Mouse (Mus musculus) intestine, embryonic 16.5 days (tissue): ENCODE results near the gene Dnajc4. TPM values are rescaled to one million over a fixed set of nuclear protein-coding genes. Genes with fewer than 3 reads are reported as not detected.
A peak's percentile ranks its signal among the peaks of the same experiment; 100 is the strongest.

Source experiments
- ATAC-seq: fragments of 200-750 bp; cut with Nextera tagmentation; 2 replicates; pipeline ENCODE4 v1.8.0; 2017; ENCODE audit warnings: moderate TSS enrichment, moderate library complexity
- H3K27ac ChIP-seq: fragments of 300-500 bp; sonication (generic); 2 replicates; pipeline ENCODE4 v1.5.1; 2014; ENCODE audit warnings: mild to moderate bottlenecking, low read length
- H3K27me3 ChIP-seq: fragments of 300-500 bp; sonication (generic); replicated peaks from 2 replicates; pipeline ENCODE4 v1.6.1; 2014; ENCODE audit warnings: low read length, control low read depth, mixed read lengths; ENCODE audit not compliant: control insufficient read depth, insufficient read depth
- H3K36me3 ChIP-seq: fragments of 300-500 bp; sonication (generic); 2 replicates; pipeline ENCODE4 v1.6.1; 2014; ENCODE audit warnings: low read length, control low read depth; ENCODE audit not compliant: control insufficient read depth, insufficient read depth
- H3K4me1 ChIP-seq: fragments of 300-500 bp; sonication (generic); 2 replicates; pipeline ENCODE4 v1.6.1; 2014; ENCODE audit warnings: low read length, control low read depth, mixed read lengths; ENCODE audit not compliant: control insufficient read depth, insufficient read depth
- H3K4me2 ChIP-seq: fragments of 300-500 bp; sonication (generic); 2 replicates; pipeline ENCODE4 v1.6.1; 2014; ENCODE audit warnings: low read depth, low read length, control low read depth
- H3K4me3 ChIP-seq: fragments of 300-500 bp; sonication (generic); 2 replicates; pipeline ENCODE4 v1.5.1; 2014; ENCODE audit warnings: mild to moderate bottlenecking, low read length
- H3K9ac ChIP-seq: fragments of 300-500 bp; sonication (generic); 2 replicates; pipeline ENCODE4 v1.6.1; 2014; ENCODE audit warnings: low read depth, low read length
- H3K9me3 ChIP-seq: fragments of 300-500 bp; sonication (generic); 2 replicates; pipeline ENCODE4 v1.6.1; 2016; ENCODE audit warnings: low read length, control low read depth; ENCODE audit not compliant: control insufficient read depth
- WGBS: fragments of 180-500 bp; shearing (Covaris S2); extraction: QIAGEN DNeasy Blood & Tissue Kit; methylation state at CpG from one replicate; pipeline ENCODE4 v1.1.7; 2014; 5-methylcytosine and 5-hydroxymethylcytosine counted together
- polyA plus RNA-seq: library from polyadenylated mRNA; unstranded; fragments of >200 nt; fragmentation: Nextera tagmentation; extraction: Ambion mirVana; gene quantifications from 2 replicates; pipeline ENCODE4 v1.2.1, GENCODE M21; 2015

The Dnajc4 gene
- polyA plus RNA-seq, 1 experiment from 2014 or later, result 29.5 TPM

DNA sequence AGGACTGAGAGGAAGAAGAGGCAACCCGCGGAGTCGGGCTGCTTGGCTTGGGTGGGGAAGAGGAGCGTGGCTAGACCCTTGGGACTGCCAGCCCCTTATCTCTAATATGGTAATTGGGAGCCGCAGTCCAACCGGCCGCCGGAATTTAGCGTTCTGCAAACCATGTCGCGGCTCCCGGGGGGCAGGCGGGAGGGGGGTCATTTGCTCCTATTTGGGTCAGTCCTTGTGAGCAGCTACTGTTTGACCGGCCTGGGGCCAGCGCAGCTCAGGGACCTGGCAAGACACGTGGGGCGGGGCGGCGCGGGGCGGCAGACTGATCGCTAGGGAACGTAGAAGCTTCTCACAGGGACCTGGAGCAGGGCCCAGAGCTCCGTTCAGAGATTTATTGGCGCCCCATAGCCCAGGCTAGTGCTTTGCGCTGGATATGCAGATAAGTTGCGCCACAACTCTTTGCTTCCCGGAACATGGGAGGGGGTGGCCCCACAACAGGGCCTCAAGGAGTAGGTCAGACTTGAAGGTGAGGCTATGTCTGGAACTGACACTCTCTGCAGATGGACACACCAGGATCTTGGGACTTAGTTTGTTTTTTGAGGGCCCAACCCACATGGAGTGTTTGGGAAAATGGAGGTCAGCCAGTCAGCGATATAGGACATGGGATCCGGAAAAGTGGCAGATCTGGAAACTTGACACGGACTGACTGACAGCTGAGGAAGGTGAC, 40.2 kb downstream of the Dnajc4 start:
- H3K4me1 ChIP-seq, result peaks cover 50% of the 10 kb centered on the region
- no peaks in the 10 kb centered on the region for H3K9me3 ChIP-seq
- H3K9ac ChIP-seq, result peak overlapping the region; percentile 75
- ATAC-seq, result peak; percentile 72
- H3K4me2 ChIP-seq, result peak overlapping the region; percentile 80
- H3K36me3 ChIP-seq, result peaks cover 24% of the 10 kb centered on the region
- H3K27ac ChIP-seq, result peak overlapping the region; percentile 98
- H3K4me3 ChIP-seq, result peak overlapping the region; percentile 67
- H3K27me3 ChIP-seq, result no peaks in the 10 kb centered on the region
- WGBS, result under 1% methylated on average over 31 of the region's 31 CpGs

DNA sequence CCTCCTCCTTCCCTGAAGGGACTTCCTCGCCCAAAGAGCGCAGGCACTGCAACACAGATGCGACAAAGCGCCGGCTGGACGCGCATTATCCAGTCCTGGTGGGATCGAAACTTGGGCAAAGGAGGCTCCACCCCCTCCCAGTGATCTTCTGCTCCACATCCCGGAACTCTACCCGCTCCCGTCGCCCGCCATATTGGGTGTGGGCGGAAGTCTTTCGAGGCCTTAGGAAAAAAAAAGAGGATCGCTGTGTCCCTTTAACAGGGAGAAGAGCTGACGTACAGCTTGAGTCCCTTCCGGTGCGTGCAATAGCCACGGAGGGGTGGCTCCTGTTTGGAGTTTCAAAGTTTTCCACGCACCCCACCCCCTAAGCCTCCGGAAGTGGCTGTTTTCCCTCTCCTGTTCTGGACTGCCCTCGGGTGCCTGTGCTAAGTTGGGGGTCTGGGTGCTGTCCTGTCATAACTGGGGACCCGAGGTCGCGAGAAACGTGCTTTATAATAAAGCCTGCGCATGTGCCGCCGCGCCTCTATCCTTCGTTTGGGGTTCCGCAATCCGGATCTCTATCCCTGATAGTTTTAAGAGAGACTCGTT, 40.9 kb downstream of the Dnajc4 start:
- no peaks in the 10 kb centered on the region for H3K9me3 ChIP-seq
- peak overlapping the region; percentile 80 for H3K4me2 ChIP-seq
- H3K27me3 ChIP-seq, result no peaks in the 10 kb centered on the region
- ATAC-seq, result peak; percentile 74
- peak overlapping the region; percentile 67 for H3K4me3 ChIP-seq
- H3K36me3 ChIP-seq, result peaks cover 19% of the 10 kb centered on the region
- H3K27ac ChIP-seq, result peak overlapping the region; percentile 98
- H3K9ac ChIP-seq, result peak overlapping the region; percentile 75
- WGBS, result under 1% methylated on average over 35 of the region's 35 CpGs
- peaks cover 57% of the 10 kb centered on the region for H3K4me1 ChIP-seq

DNA sequence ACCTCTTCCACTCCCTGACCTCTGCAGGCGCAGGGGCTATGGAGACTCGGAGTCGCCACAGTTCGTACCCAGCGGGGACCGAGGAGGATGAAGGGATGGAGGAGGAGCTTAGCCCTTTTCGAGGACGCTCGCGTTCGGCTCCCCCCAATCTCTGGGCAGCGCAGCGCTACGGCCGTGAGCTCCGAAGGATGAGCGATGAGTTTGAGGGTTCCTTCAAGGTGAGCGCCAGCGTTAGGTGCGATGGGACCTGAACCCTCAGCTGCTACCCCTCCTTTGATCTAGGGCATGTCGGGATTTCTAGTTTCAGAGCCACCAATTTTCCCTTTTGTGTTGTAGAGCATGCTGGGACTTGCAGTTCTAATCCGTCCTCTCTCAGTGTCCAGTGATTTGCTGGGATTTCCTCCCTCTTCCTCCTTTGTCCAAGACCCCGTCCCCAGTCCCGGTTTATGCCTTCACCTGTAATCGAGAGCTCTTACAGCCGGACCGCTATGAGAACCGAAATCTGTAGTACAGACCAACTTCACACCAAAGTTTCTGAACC, 41.7 kb downstream of the Dnajc4 start:
- H3K9ac ChIP-seq, result peak overlapping the region; percentile 75
- H3K9me3 ChIP-seq, result no peaks in the 10 kb centered on the region
- under 1% methylated on average over 28 of the region's 28 CpGs for WGBS
- H3K4me3 ChIP-seq, result peak overlapping the region; percentile 67
- peaks cover 57% of the 10 kb centered on the region for H3K4me1 ChIP-seq
- peak overlapping the region; percentile 98 for H3K27ac ChIP-seq
- H3K36me3 ChIP-seq, result peaks cover 11% of the 10 kb centered on the region
- ATAC-seq, result peak; percentile 12
- no peaks in the 10 kb centered on the region for H3K27me3 ChIP-seq
- peak overlapping the region; percentile 80 for H3K4me2 ChIP-seq

DNA sequence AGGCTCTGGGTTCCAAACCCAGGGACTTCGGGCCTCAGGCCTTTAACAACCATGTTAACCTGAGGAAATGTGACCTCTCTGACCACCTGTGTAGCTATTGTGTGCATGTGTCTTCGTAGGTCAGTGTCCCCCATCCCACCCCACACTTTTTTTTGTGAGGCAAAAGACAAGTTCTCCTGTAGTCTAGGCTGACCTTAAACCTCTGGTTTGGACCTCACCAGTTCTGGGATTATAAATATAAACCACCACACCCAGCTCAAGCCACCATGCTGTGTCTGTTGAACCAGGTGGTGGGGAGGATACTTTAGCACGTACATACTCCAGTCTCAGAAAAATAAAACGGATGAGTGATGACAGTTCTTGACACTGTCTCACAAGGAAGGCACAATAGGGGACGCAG, 42.4 kb downstream of the Dnajc4 start:
- H3K27me3 ChIP-seq, result no peaks in the 10 kb centered on the region
- H3K36me3 ChIP-seq, result peaks cover 8% of the 10 kb centered on the region; the same call in 1 of the 2 replicates
- peak overlapping the region; percentile 67 for H3K4me3 ChIP-seq
- peak overlapping the region; percentile 80 for H3K4me2 ChIP-seq
- peak overlapping the region; percentile 75; the same call in 1 of the 2 replicates for H3K9ac ChIP-seq
- 48% methylated on average over 5 of the region's 5 CpGs for WGBS
- no peaks in the 10 kb centered on the region for H3K9me3 ChIP-seq
- H3K27ac ChIP-seq, result peak overlapping the region; percentile 98
- H3K4me1 ChIP-seq, result peaks cover 55% of the 10 kb centered on the region
- no peak for ATAC-seq

DNA sequence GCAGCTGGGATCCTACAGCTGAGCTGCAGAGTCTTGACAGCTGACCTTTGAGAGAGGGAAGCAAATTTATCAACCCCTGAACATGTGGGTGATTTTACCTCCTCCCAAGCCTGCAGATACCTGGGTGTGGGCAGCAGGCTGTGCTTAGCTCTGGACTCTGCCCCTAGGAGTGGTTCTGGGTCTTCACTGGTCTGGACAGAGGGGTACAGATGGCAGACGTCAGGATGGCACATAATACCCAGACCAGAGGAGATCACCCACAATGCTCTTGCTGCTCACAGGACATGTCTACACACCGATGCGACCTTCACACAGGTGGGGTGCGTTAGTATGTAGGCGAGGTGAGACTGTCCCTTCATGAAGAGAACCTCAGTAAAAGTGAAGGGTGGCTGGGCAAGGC, 42.8 kb downstream of the Dnajc4 start:
- H3K9me3 ChIP-seq, result no peaks in the 10 kb centered on the region
- no peak overlapping the region for H3K4me3 ChIP-seq
- 0 out of 2 replicates have a peak, but pooled peaks have one; percentile 14 for ATAC-seq
- no peaks in the 10 kb centered on the region for H3K27me3 ChIP-seq
- H3K36me3 ChIP-seq, result peaks cover 8% of the 10 kb centered on the region; the same call in 1 of the 2 replicates
- peaks cover 53% of the 10 kb centered on the region for H3K4me1 ChIP-seq
- peak overlapping the region; percentile 80 for H3K4me2 ChIP-seq
- H3K9ac ChIP-seq, result peak overlapping the region; percentile 35; the same call in 1 of the 2 replicates
- WGBS, result 77% methylated on average over 5 of the region's 5 CpGs
- H3K27ac ChIP-seq, result peak overlapping the region; percentile 98

DNA sequence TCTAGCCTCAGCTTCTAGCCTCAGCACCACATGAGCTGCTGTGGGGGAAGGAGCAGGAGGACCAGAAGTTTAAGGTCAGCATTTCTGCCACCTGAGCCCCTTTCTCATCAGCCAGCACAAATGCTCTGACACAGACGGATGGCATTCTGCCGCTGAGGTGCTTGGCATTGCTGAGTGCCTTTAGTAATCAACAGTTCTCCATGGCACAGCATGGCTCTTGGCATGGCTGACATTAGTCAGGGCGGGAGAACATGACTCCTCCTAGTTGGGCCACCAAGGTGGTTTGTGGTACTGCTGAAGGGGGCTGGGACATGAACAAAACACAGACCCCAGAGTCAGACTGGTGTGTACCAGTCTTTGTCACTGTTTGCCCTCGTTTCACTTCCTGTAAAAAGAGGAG, 44.2 kb downstream of the Dnajc4 start:
- Histone ChIP-seq H3K9me3 (no peaks in the 10 kb centered on the region), H3K4me2 (no peak overlapping the region), H3K27me3 (no peaks in the 10 kb centered on the region), H3K4me1 (peaks cover 42% of the 10 kb centered on the region), H3K9ac (0 out of 2 replicates have a peak overlapping the region, but pooled peaks have one; percentile 37), H3K27ac (no peak overlapping the region), H3K4me3 (no peak overlapping the region), H3K36me3 (0 out of 2 replicates have a peak, but pooled peaks cover 1% of the 10 kb centered on the region)
- ATAC-seq, result no peak
- WGBS, result 84% methylated on average over 4 of the region's 4 CpGs

DNA sequence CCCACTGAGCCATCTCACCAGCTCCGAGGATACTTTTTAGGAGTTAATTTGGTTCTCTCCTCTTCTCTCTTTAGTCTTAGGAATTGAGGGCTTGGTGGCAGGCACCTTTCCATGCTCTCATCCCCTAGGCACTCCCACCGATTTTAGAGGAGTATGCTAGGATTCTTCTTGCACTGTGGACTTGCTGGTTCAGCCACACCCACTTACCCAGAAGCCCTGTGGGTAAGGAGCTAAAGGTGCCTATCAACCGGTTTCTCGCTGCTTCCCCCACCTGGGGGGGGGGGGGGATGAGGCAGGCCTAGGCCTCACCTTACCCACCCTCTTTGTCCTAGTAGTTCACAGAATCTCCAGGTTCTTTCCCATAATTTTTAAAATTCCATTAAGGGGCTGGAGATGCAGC, 44.6 kb downstream of the Dnajc4 start:
- no peak for ATAC-seq
- Histone ChIP-seq H3K27me3 (no peaks in the 10 kb centered on the region), H3K4me2 (no peak overlapping the region), H3K9me3 (no peaks in the 10 kb centered on the region), H3K36me3 (no peaks in the 10 kb centered on the region), H3K27ac (no peak overlapping the region), H3K4me1 (peaks cover 42% of the 10 kb centered on the region), H3K4me3 (no peak overlapping the region), H3K9ac (0 out of 2 replicates have a peak overlapping the region, but pooled peaks have one; percentile 37)
- WGBS, result 34% methylated on average over 4 of the region's 4 CpGs

DNA sequence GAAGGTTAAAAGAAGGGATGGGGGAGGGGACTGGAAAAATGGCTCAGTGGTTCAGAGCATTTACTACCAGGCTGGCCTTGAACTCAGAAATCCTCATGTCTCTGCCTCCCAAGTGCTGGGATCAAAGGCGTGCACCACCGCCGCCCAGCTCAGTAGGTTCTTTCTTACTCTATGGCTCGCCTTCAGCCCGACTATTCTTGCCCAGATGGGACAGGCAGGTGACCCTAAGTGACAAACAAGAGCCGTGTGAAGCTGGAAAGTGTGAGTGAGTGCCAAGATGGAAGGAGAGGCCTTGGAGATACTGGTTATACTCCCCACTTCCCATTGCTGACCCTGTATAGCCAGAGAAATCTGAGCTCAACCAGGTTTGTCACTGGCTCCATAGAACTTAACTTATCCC, 48.7 kb downstream of the Dnajc4 start:
- ATAC-seq, result no peak
- H3K36me3 ChIP-seq, result no peaks in the 10 kb centered on the region
- no peak overlapping the region for H3K4me3 ChIP-seq
- H3K27me3 ChIP-seq, result no peaks in the 10 kb centered on the region
- no peak overlapping the region for H3K4me2 ChIP-seq
- 92% methylated on average over 6 of the region's 6 CpGs for WGBS
- no peak overlapping the region for H3K9ac ChIP-seq
- no peak overlapping the region for H3K27ac ChIP-seq
- H3K4me1 ChIP-seq, result peaks cover 33% of the 10 kb centered on the region
- H3K9me3 ChIP-seq, result no peaks in the 10 kb centered on the region

DNA sequence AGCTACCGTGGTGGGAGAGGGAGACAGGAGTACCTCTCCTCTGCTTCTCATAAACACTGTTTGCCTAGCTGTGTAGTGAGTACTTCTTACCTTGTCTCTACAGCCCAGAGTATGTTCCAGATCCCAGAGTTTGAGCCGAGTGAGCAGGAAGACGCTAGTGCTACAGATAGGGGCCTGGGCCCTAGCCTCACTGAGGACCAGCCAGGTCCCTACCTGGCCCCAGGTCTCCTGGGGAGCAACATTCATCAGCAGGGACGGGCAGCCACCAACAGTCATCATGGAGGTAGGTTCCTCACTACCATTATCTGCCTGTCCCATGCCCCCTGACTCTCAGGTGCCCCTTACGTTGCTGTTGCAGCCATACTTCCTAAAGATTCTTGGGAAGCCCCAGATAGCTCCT, 49.6 kb downstream of the Dnajc4 start:
- Histone ChIP-seq H3K27me3 (no peaks in the 10 kb centered on the region), H3K36me3 (no peaks in the 10 kb centered on the region), H3K4me2 (peak overlapping the region; percentile 91), H3K27ac (peak overlapping the region; percentile 99), H3K4me1 (peaks cover 28% of the 10 kb centered on the region), H3K9ac (peak overlapping the region; percentile 97), H3K4me3 (peak overlapping the region; percentile 93), H3K9me3 (no peaks in the 10 kb centered on the region)
- WGBS, result 30% methylated on average over 5 of the region's 5 CpGs
- ATAC-seq, result peak; percentile 7; the same call in 1 of the 2 replicates
